Mouse (Mus musculus) embryonic facial prominence, embryonic 15.5 days (tissue): ENCODE data around the gene Avp. TPM values are rescaled to one million over a fixed set of nuclear protein-coding genes. Genes with fewer than 3 reads are reported as not detected.
A peak's percentile ranks its signal among the peaks of the same experiment; 100 is the strongest.
"Not testable (repeated sequence)": the region's sequence is repeated elsewhere in the genome, so short reads cannot be mapped to it uniquely, and the experiment has no call there.

Experiments used
- ATAC-seq: fragments of 200-750 bp; cut with Nextera tagmentation; 2 replicates; pipeline ENCODE4 v1.8.0; 2017; ENCODE audit warnings: low read depth, moderate TSS enrichment; ENCODE audit not compliant: insufficient number of reproducible peaks, low FRiP score, low TSS enrichment
- H3K27ac ChIP-seq: fragments of 300-500 bp; sonication (generic); replicated peaks from 2 replicates; pipeline ENCODE4 v1.5.1; 2015; ENCODE audit warnings: mild to moderate bottlenecking, inconsistent platforms
- H3K27me3 ChIP-seq: fragments of 300-500 bp; sonication (generic); 2 replicates; pipeline ENCODE4 v1.6.1; 2015; ENCODE audit warnings: inconsistent platforms
- H3K36me3 ChIP-seq: fragments of 300-500 bp; sonication (generic); 2 replicates; pipeline ENCODE4 v1.6.1; 2015; ENCODE audit warnings: mild to moderate bottlenecking, inconsistent platforms
- H3K4me1 ChIP-seq: fragments of 300-500 bp; sonication (generic); 2 replicates; pipeline ENCODE4 v1.6.1; 2015; ENCODE audit warnings: inconsistent platforms
- H3K4me2 ChIP-seq: fragments of 300-500 bp; sonication (generic); replicated peaks from 2 replicates; pipeline ENCODE4 v1.6.1; 2015; ENCODE audit warnings: mild to moderate bottlenecking, inconsistent platforms
- H3K4me3 ChIP-seq: fragments of 300-500 bp; sonication (generic); replicated peaks from 2 replicates; pipeline ENCODE4 v1.5.1; 2015; ENCODE audit warnings: mild to moderate bottlenecking, inconsistent platforms
- H3K9ac ChIP-seq: fragments of 300-500 bp; sonication (generic); 2 replicates; pipeline ENCODE4 v1.6.1; 2015; ENCODE audit warnings: inconsistent platforms
- H3K9me3 ChIP-seq: fragments of 300-500 bp; sonication (generic); replicated peaks from 2 replicates; pipeline ENCODE4 v1.6.1; 2016; ENCODE audit warnings: inconsistent platforms
- WGBS: fragments of 180-500 bp; shearing (Covaris S2); methylation state at CpG from one replicate; pipeline ENCODE4 v1.1.7; 2015; 5-methylcytosine and 5-hydroxymethylcytosine counted together
- polyA plus RNA-seq: library from polyadenylated mRNA; unstranded; fragments of >200 nt; fragmentation: Nextera tagmentation; extraction: Ambion mirVana; gene quantifications from 2 replicates; pipeline ENCODE4 v1.2.1, GENCODE M21; 2015

Gene Avp
- polyA plus RNA-seq, 1 experiment from 2014 or later, result not detected

GRCm38 (mm10) chr2:130589157-130589556 lies 6.8 kb upstream of the Avp start:
- Histone ChIP-seq H3K4me2 (no peak overlapping the region), H3K4me3 (no peak overlapping the region), H3K36me3 (peaks cover 24% of the 10 kb centered on the region), H3K27ac (no peak overlapping the region), H3K27me3 (0 out of 2 replicates have a peak, but pooled peaks cover under 1% of the 10 kb centered on the region), H3K9me3 (no peaks in the 10 kb centered on the region), H3K9ac (no peak overlapping the region), H3K4me1 (no peaks in the 10 kb centered on the region)
- 59% methylated on average over 4 of the region's 4 CpGs for WGBS
- ATAC-seq, result no peak

GRCm38 (mm10) chr2:130588373-130588772 lies 6.0 kb upstream of the Avp start:
- no peak overlapping the region for H3K27ac ChIP-seq
- H3K27me3 ChIP-seq, result peaks cover 5% of the 10 kb centered on the region; the same call in 1 of the 2 replicates
- peaks cover 20% of the 10 kb centered on the region for H3K36me3 ChIP-seq
- no peak overlapping the region for H3K4me3 ChIP-seq
- H3K9me3 ChIP-seq, result no peaks in the 10 kb centered on the region
- H3K4me1 ChIP-seq, result no peaks in the 10 kb centered on the region
- WGBS, result 75% methylated on average over 2 of the region's 2 CpGs
- H3K4me2 ChIP-seq, result no peak overlapping the region
- ATAC-seq, result no peak
- H3K9ac ChIP-seq, result no peak overlapping the region

GRCm38 (mm10) chr2:130586016-130586415 lies 3.7 kb upstream of the Avp start:
- H3K36me3 ChIP-seq, result peaks cover 10% of the 10 kb centered on the region
- no peak for ATAC-seq
- no peak overlapping the region for H3K27ac ChIP-seq
- H3K27me3 ChIP-seq, result peaks cover 27% of the 10 kb centered on the region
- H3K9me3 ChIP-seq, result no peaks in the 10 kb centered on the region
- no peak overlapping the region for H3K9ac ChIP-seq
- WGBS, result 80% methylated on average over 6 of the region's 6 CpGs
- no peak overlapping the region for H3K4me3 ChIP-seq
- H3K4me2 ChIP-seq, result no peak overlapping the region
- H3K4me1 ChIP-seq, result peaks cover 3% of the 10 kb centered on the region

GRCm38 (mm10) chr2:130583902-130584560 lies 1.7 kb upstream of the Avp start:
- H3K27me3 ChIP-seq, result peaks cover 47% of the 10 kb centered on the region
- H3K4me1 ChIP-seq, result peaks cover 13% of the 10 kb centered on the region
- H3K36me3 ChIP-seq, result no peaks in the 10 kb centered on the region
- no peak overlapping the region for H3K4me3 ChIP-seq
- H3K27ac ChIP-seq, result no peak overlapping the region
- ATAC-seq, result no peak
- 81% methylated on average over 10 of the region's 10 CpGs for WGBS
- H3K4me2 ChIP-seq, result no peak overlapping the region
- H3K9ac ChIP-seq, result no peak overlapping the region
- no peaks in the 10 kb centered on the region for H3K9me3 ChIP-seq

GRCm38 (mm10) chr2:130581201-130581600 lies 1.2 kb downstream of the Avp start:
- Histone ChIP-seq H3K4me2 (peak overlapping the region; percentile 64), H3K27me3 (peaks cover 75% of the 10 kb centered on the region), H3K4me3 (peak overlapping the region; percentile 39), H3K27ac (no peak overlapping the region), H3K36me3 (no peaks in the 10 kb centered on the region), H3K9ac (no peak overlapping the region), H3K9me3 (no peaks in the 10 kb centered on the region), H3K4me1 (peaks cover 30% of the 10 kb centered on the region)
- no peak for ATAC-seq
- WGBS, result 3% methylated on average over 16 of the region's 16 CpGs

GRCm38 (mm10) chr2:130579791-130580190 lies 2.6 kb downstream of the Avp start:
- H3K4me1 ChIP-seq, result peaks cover 32% of the 10 kb centered on the region
- no peaks in the 10 kb centered on the region for H3K9me3 ChIP-seq
- no peak for ATAC-seq
- 5% methylated on average over 8 of the region's 8 CpGs for WGBS
- H3K27me3 ChIP-seq, result peaks cover 89% of the 10 kb centered on the region
- no peaks in the 10 kb centered on the region for H3K36me3 ChIP-seq
- H3K27ac ChIP-seq, result no peak overlapping the region
- H3K9ac ChIP-seq, result no peak overlapping the region
- peak overlapping the region; percentile 64; the same call in 1 of the 2 replicates for H3K4me2 ChIP-seq
- H3K4me3 ChIP-seq, result peak overlapping the region; percentile 39

GRCm38 (mm10) chr2:130578148-130578547 lies 4.2 kb downstream of the Avp start:
- Histone ChIP-seq H3K36me3 (no peaks in the 10 kb centered on the region), H3K9me3 (no peaks in the 10 kb centered on the region), H3K27me3 (peaks cover 86% of the 10 kb centered on the region), H3K4me1 (peaks cover 32% of the 10 kb centered on the region), H3K4me2 (no peak overlapping the region), H3K27ac (no peak overlapping the region), H3K4me3 (no peak overlapping the region), H3K9ac (no peak overlapping the region)
- ATAC-seq, result no peak
- 11% methylated on average over 11 of the region's 11 CpGs for WGBS

GRCm38 (mm10) chr2:130577632-130578031 lies 4.7 kb downstream of the Avp start:
- H3K4me1 ChIP-seq, result peaks cover 32% of the 10 kb centered on the region
- no peak overlapping the region for H3K9ac ChIP-seq
- no peaks in the 10 kb centered on the region for H3K9me3 ChIP-seq
- H3K27ac ChIP-seq, result no peak overlapping the region
- no peaks in the 10 kb centered on the region for H3K36me3 ChIP-seq
- H3K4me2 ChIP-seq, result peak overlapping the region; percentile 56
- H3K27me3 ChIP-seq, result peaks cover 81% of the 10 kb centered on the region
- no peak for ATAC-seq
- WGBS, result 2% methylated on average over 12 of the region's 12 CpGs
- H3K4me3 ChIP-seq, result 0 out of 2 replicates have a peak overlapping the region, but pooled peaks have one; percentile 10

GRCm38 (mm10) chr2:130577021-130577420 lies 5.3 kb downstream of the Avp start:
- ATAC-seq, result no peak
- Histone ChIP-seq H3K27me3 (peaks cover 75% of the 10 kb centered on the region), H3K4me3 (peak overlapping the region; percentile 29), H3K27ac (no peak overlapping the region), H3K4me1 (peaks cover 32% of the 10 kb centered on the region), H3K4me2 (peak overlapping the region; percentile 56), H3K9me3 (no peaks in the 10 kb centered on the region), H3K9ac (no peak overlapping the region), H3K36me3 (no peaks in the 10 kb centered on the region)
- WGBS, result 8% methylated on average over 9 of the region's 9 CpGs

- peaks cover 70% of the 10 kb centered on the region for H3K27me3 ChIP-seq
- H3K4me3 ChIP-seq, result peak overlapping the region; percentile 29
- not testable (repeated sequence) for H3K36me3 ChIP-seq, H3K9ac ChIP-seq, H3K9me3 ChIP-seq, ATAC-seq, H3K27ac ChIP-seq
- H3K4me2 ChIP-seq, result peak overlapping the region; percentile 56
- peaks cover 32% of the 10 kb centered on the region for H3K4me1 ChIP-seq
- WGBS, result 3% methylated on average over 32 of the region's 32 CpGs
Measured at GRCm38 (mm10) chr2:130576564-130576963, 5.8 kb downstream of the Avp start.

- WGBS, result 47% methylated on average over 9 of the region's 9 CpGs
- H3K36me3 ChIP-seq, result no peaks in the 10 kb centered on the region
- no peak for ATAC-seq
Measured at GRCm38 (mm10) chr2:130575873-130576272, 6.5 kb downstream of the Avp start, which contains the start of gene Oxt. TSS of gene Oxt (plus strand) at chr2:130576173.

GRCm38 (mm10) chr2:130574960-130575359 lies 7.4 kb downstream of the Avp start:
- peaks cover 19% of the 10 kb centered on the region for H3K4me1 ChIP-seq
- no peak overlapping the region for H3K9ac ChIP-seq
- no peak overlapping the region for H3K4me3 ChIP-seq
- ATAC-seq, result no peak
- no peaks in the 10 kb centered on the region for H3K9me3 ChIP-seq
- no peak overlapping the region for H3K4me2 ChIP-seq
- 81% methylated on average over 5 of the region's 5 CpGs for WGBS
- H3K27ac ChIP-seq, result no peak overlapping the region
- H3K27me3 ChIP-seq, result peaks cover 54% of the 10 kb centered on the region
- H3K36me3 ChIP-seq, result no peaks in the 10 kb centered on the region

More at GRCm38 (mm10) chr2:130575873-130576272, 6.5 kb downstream of the Avp start, which contains the start of gene Oxt:
- Histone ChIP-seq H3K4me2 (peak within 1 kb of the TSS; percentile 56), H3K9me3 (no peaks in the 10 kb centered on the region), H3K27ac (no peak within 1 kb of the TSS), H3K4me3 (peak within 1 kb of the TSS; percentile 29), H3K4me1 (peaks cover 27% of the 10 kb centered on the region), H3K27me3 (peaks cover 63% of the 10 kb centered on the region), H3K9ac (no peak within 1 kb of the TSS)
